19 mouse cellular contexts compared by ENCODE assay signal in the genomic region with DNA sequence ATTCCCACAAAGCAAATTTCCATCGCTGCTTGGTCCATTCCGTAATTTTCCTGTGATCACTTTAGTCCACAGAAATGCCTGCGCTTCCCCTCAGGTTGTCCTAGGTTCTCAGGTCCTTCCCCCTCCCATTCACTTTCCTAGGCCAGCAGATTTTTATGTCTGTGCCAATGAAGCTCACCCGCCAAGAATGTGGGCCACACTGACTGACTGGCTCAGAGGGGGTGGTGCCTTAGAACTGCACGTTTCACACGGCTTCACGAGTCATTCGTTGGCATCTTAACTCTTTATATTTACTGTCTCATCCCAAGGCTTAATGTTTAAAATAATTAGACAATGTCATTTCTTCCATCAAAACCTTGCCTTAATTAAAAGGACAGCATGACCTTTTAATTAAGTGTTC. TPM values are rescaled to one million over a fixed set of nuclear protein-coding genes. Genes with fewer than 3 reads are reported as not detected.
DNase-seq lines count a peak whose midpoint lies in the region; ATAC-seq and TF ChIP-seq lines count a peak whose summit lies in the region.
"Had no signal": no experiment of that assay in that cellular context is flagged by ENCODE, and none has a peak within 500 bp of the region (broad histone marks: within the 10 kb centered on the region; RNA-seq: fewer than 3 reads in every experiment).

No protein-coding gene starts in this region.

- no peaks in the 10 kb centered on the region for H3K4me1 ChIP-seq in heart, embryonic 12.5 days (replicated peaks)
- H3K4me1 ChIP-seq in liver, postnatal 0 days (ENCODE audit: insufficient read depth) = no peaks in the 10 kb centered on the region
- H3K4me1 ChIP-seq in forebrain, postnatal 0 days (ENCODE audit: insufficient read depth) = no peaks in the 10 kb centered on the region

- no peak for TF ChIP-seq EP300 in liver, postnatal 0 days (IDR thresholded peaks at IDR 0.05; ENCODE audit: low read depth)

- H3K4me2 ChIP-seq in heart, embryonic 12.5 days = no peak overlapping the region
- H3K4me2 ChIP-seq in liver, postnatal 0 days (ENCODE audit: low read depth, low read length) = no peak overlapping the region
- H3K4me2 ChIP-seq in forebrain, postnatal 0 days (ENCODE audit: low read depth) = no peak overlapping the region

- no peak for ATAC-seq in heart, embryonic 12.5 days (ENCODE audit: insufficient number of reproducible peaks, low FRiP score)
- ATAC-seq in liver, postnatal 0 days = no peak
- no peak for ATAC-seq in forebrain, postnatal 0 days
- ATAC-seq: forebrain, embryonic 14.5 days; midbrain, embryonic 16.5 days had no signal

- no peaks in the 10 kb centered on the region for H3K27me3 ChIP-seq in heart, embryonic 12.5 days (replicated peaks)
- no peaks in the 10 kb centered on the region for H3K27me3 ChIP-seq in liver, postnatal 0 days (ENCODE audit: insufficient read depth, low read length)
- no peaks in the 10 kb centered on the region for H3K27me3 ChIP-seq in forebrain, postnatal 0 days (ENCODE audit: insufficient read depth, low read length)
- H3K27me3 ChIP-seq: CH12.LX had no signal

- H3K27ac ChIP-seq in heart, embryonic 12.5 days (ENCODE audit: poor library complexity, severe bottlenecking) = no peak overlapping the region
- H3K27ac ChIP-seq in liver, postnatal 0 days (ENCODE audit: low read depth) = no peak overlapping the region; the same call in 1 of the 2 replicates
- H3K27ac ChIP-seq in forebrain, postnatal 0 days (ENCODE audit: low read depth, low read length) = no peak overlapping the region

- H3K4me3 ChIP-seq in heart, embryonic 12.5 days = no peak overlapping the region
- H3K4me3 ChIP-seq in liver, postnatal 0 days (ENCODE audit: low read depth, low read length) = no peak overlapping the region
- H3K4me3 ChIP-seq in forebrain, postnatal 0 days (ENCODE audit: low read depth, low read length) = no peak overlapping the region

- no peak overlapping the region for H3K9ac ChIP-seq in heart, embryonic 12.5 days
- H3K9ac ChIP-seq in liver, postnatal 0 days (replicated peaks) = no peak overlapping the region
- H3K9ac ChIP-seq in forebrain, postnatal 0 days = no peak overlapping the region

- 82% methylated on average over 8 of the region's 8 CpGs for WGBS in heart, embryonic 12.5 days
- 80% methylated on average over 8 of the region's 8 CpGs for WGBS in liver, postnatal 0 days (ENCODE audit: insufficient replicate concordance)
- 69% methylated on average over 8 of the region's 8 CpGs for WGBS in forebrain, postnatal 0 days

- no peak for TF ChIP-seq CTCF in liver, postnatal 0 days (IDR thresholded peaks at IDR 0.05; ENCODE audit: low read depth)
- TF ChIP-seq CTCF in forebrain, postnatal 0 days (IDR thresholded peaks at IDR 0.05; ENCODE audit: low read depth) = no peak

- no peaks in the 10 kb centered on the region for H3K9me3 ChIP-seq in heart, embryonic 12.5 days (replicated peaks)
- no peaks in the 10 kb centered on the region for H3K9me3 ChIP-seq in liver, postnatal 0 days (ENCODE audit: low read length)
- H3K9me3 ChIP-seq in forebrain, postnatal 0 days (ENCODE audit: low read length) = no peaks in the 10 kb centered on the region

- peak; percentile 43 for DNase-seq in adrenal gland, adult 2 months
- DNase-seq in adrenal gland, postnatal 4 days (ENCODE audit: low spot score in 2 of 2) = no peak
- peak; percentile 45 to 61 for DNase-seq in heart, adult 18-20 months
- peak; percentile 50 for DNase-seq in 3134 (ENCODE audit: extremely low read depth, insufficient read length, low spot score)
- DNase-seq in fat pad, adult 2 months (ENCODE audit: extremely low read depth, low read depth, low spot score) = peak; percentile 33
- no peak for DNase-seq in liver, postnatal 0 days
- no peak for DNase-seq in forebrain, postnatal 0 days
- DNase-seq: cerebellum, adult 8-10 months; embryo, embryonic 11 days; kidney, postnatal 10 days; layer of hippocampus, adult 9-11 months; lung, postnatal 14 days; retina, postnatal 1 day; right cerebral cortex, postnatal 4 days; thymus, postnatal 36 days had no signal

- peaks cover 22% of the 10 kb centered on the region for H3K36me3 ChIP-seq in heart, embryonic 12.5 days
- H3K36me3 ChIP-seq in liver, postnatal 0 days (replicated peaks; ENCODE audit: insufficient read depth, low read length) = 0 out of 2 replicates have a peak, but pooled peaks cover 3% of the 10 kb centered on the region
- H3K36me3 ChIP-seq in forebrain, postnatal 0 days (ENCODE audit: insufficient read depth) = peaks cover 19% of the 10 kb centered on the region

RNA-seq across cellular contexts. Expression of a gene that starts 7.6 kb away (rescaled TPM):
- total RNA-seq in adrenal gland, adult 2 months (2021) = 10 to 100 TPM; 18.6 to 30.5 TPM
- polyA plus RNA-seq in adrenal gland, adult 2 months (2012; rRNA removed) = 9.2 and 17.3 TPM in 2 replicates
- 10 to 100 TPM; 27.7 to 38.2 TPM for total RNA-seq in adrenal gland, postnatal 4 days (2021)
- total RNA-seq in heart, adult 18-20 months (2021) = 1 to 10 TPM; 6.4 to 7.9 TPM
- polyA plus RNA-seq in heart, embryonic 12.5 days (2016; fragmentation: Nextera tagmentation; extraction: Ambion mirVana) = 50.2 and 50.6 TPM in 2 replicates
- 8.1 and 9.1 TPM in 2 replicates for polyA plus RNA-seq in liver, postnatal 0 days (2015; fragmentation: Nextera tagmentation; extraction: Ambion mirVana)
- total RNA-seq in forebrain, postnatal 0 days (2014; rRNA removed) = 57.0 and 72.5 TPM in 2 replicates
- polyA plus RNA-seq in forebrain, postnatal 0 days (2015; fragmentation: Nextera tagmentation; extraction: Ambion mirVana) = 32.6 and 37.9 TPM in 2 replicates

RNA-seq across cellular contexts. Expression of a gene that starts 16.2 kb away (rescaled TPM):
- 1 to 10 TPM; 3.5 to 7.0 TPM for total RNA-seq in adrenal gland, adult 2 months (2021)
- polyA plus RNA-seq in adrenal gland, adult 2 months (2012; rRNA removed) = 8.6 and 10.5 TPM in 2 replicates
- 1 to 10 TPM; 9.1 to 9.3 TPM for total RNA-seq in adrenal gland, postnatal 4 days (2021)
- total RNA-seq in heart, adult 18-20 months (2021) = 1 to 10 TPM; 7.1 to 7.2 TPM
- polyA plus RNA-seq in heart, embryonic 12.5 days (2016; fragmentation: Nextera tagmentation; extraction: Ambion mirVana) = 10.6 and 11.1 TPM in 2 replicates
- polyA plus RNA-seq in liver, postnatal 0 days (2015; fragmentation: Nextera tagmentation; extraction: Ambion mirVana) = 1.7 and 1.8 TPM in 2 replicates
- total RNA-seq in forebrain, postnatal 0 days (2014; rRNA removed) = 25.6 and 28.0 TPM in 2 replicates
- polyA plus RNA-seq in forebrain, postnatal 0 days (2015; fragmentation: Nextera tagmentation; extraction: Ambion mirVana) = 12.3 and 15.1 TPM in 2 replicates

RNA-seq across cellular contexts. Expression of a gene that starts 16.3 kb away (rescaled TPM):
- 10 to 100 TPM; 30.2 to 36.3 TPM for total RNA-seq in adrenal gland, adult 2 months (2021)
- 3.9 and 5.5 TPM in 2 replicates for polyA plus RNA-seq in adrenal gland, adult 2 months (2012; rRNA removed)
- total RNA-seq in adrenal gland, postnatal 4 days (2021) = 10 to 100 TPM; 34.7 to 37.2 TPM
- total RNA-seq in heart, adult 18-20 months (2021) = 10 to 100 TPM; 21.1 to 22.2 TPM
- 10.6 and 10.9 TPM in 2 replicates for polyA plus RNA-seq in heart, embryonic 12.5 days (2016; fragmentation: Nextera tagmentation; extraction: Ambion mirVana)
- polyA plus RNA-seq in liver, postnatal 0 days (2015; fragmentation: Nextera tagmentation; extraction: Ambion mirVana) = 5.1 and 5.7 TPM in 2 replicates
- 6.3 and 12.5 TPM in 2 replicates for total RNA-seq in forebrain, postnatal 0 days (2014; rRNA removed)
- polyA plus RNA-seq in forebrain, postnatal 0 days (2015; fragmentation: Nextera tagmentation; extraction: Ambion mirVana) = 5.1 and 6.1 TPM in 2 replicates

Comparison
In these comparisons a context has a peak if more than half of its experiments do, and no peak if none do; other contexts are left out.
1. DNase-seq: peak in adrenal gland, adult 2 months (single experiment), heart, adult 18-20 months (2 of 2), 3134 (single experiment) and fat pad, adult 2 months (single experiment); none in adrenal gland, postnatal 4 days (0 of 2), liver, postnatal 0 days (single experiment) and forebrain, postnatal 0 days (single experiment).